Mouse (Mus musculus) MEL (cell line): Measurements from ENCODE around the gene Rhoh. TPM values are rescaled to one million over a fixed set of nuclear protein-coding genes. Genes with fewer than 3 reads are reported as not detected.

Experiments used
- DNase-seq: peaks from one replicate; pipeline ENCODE4 v3.0.0; 2011; ENCODE audit warnings: low read depth, low spot score
- H3K27ac ChIP-seq: 2 replicates; pipeline ENCODE4 v1.5.1; 2012; ENCODE audit warnings: low read depth, mild to moderate bottlenecking, control low read depth, low read length, moderate library complexity; ENCODE audit not compliant: control insufficient read depth
- H3K27me3 ChIP-seq, 2 experiments: fragments of 150-350 bp in 1 of 2; sonication (generic) in 1 of 2; 2 replicates each; pipeline ENCODE4 v1.6.1; 2012; ENCODE audit warnings: low read length in 2 of 2, mild to moderate bottlenecking in 2 of 2, improper control_type of control experiment in 1 of 2, moderate library complexity in 1 of 2; ENCODE audit not compliant: insufficient read depth in 2 of 2, control insufficient read depth in 1 of 2
- H3K36me3 ChIP-seq, 2 experiments: 2 replicates each; pipeline ENCODE4 v1.6.1; 2012 to 2014; ENCODE audit warnings: low read length in 2 of 2, improper control_type of control experiment in 1 of 2, inconsistent platforms in 1 of 2, mild to moderate bottlenecking in 1 of 2; ENCODE audit not compliant: insufficient read depth in 2 of 2, control insufficient read depth in 1 of 2
- H3K4me1 ChIP-seq, 2 experiments: fragments of 150-350 bp in 1 of 2; sonication (generic) in 1 of 2; 2 replicates each; pipeline ENCODE4 v1.6.1; 2012; ENCODE audit warnings: low read length in 2 of 2, improper control_type of control experiment in 1 of 2, mild to moderate bottlenecking in 1 of 2; ENCODE audit not compliant: insufficient read depth in 2 of 2, control insufficient read depth in 1 of 2
- H3K4me3 ChIP-seq, 2 experiments: fragments of 150-350 bp in 1 of 2; sonication (generic) in 1 of 2; 2 replicates each; pipeline ENCODE4 v1.5.1; 2012; ENCODE audit warnings: low read depth in 2 of 2, low read length in 2 of 2, mild to moderate bottlenecking in 2 of 2, moderate library complexity in 2 of 2, control low read depth in 1 of 2, improper control_type of control experiment in 1 of 2; ENCODE audit not compliant: control insufficient read depth in 1 of 2, insufficient read depth in 1 of 2
- H3K79me2 ChIP-seq: 2 replicates; pipeline ENCODE4 v1.6.1; 2012; ENCODE audit warnings: mild to moderate bottlenecking, low read length, moderate library complexity; ENCODE audit not compliant: control insufficient read depth, poor library complexity, insufficient read depth
- H3K9ac ChIP-seq: 2 replicates; pipeline ENCODE4 v1.6.1; 2012; ENCODE audit warnings: low read depth, mild to moderate bottlenecking, control low read depth, low read length, moderate library complexity; ENCODE audit not compliant: control insufficient read depth, poor library complexity, severe bottlenecking
- H3K9me3 ChIP-seq: fragments of 150-350 bp; sonication (generic); replicated peaks from 2 replicates; pipeline ENCODE4 v1.6.1; 2012; ENCODE audit warnings: mild to moderate bottlenecking, low read length, improper control_type of control experiment, moderate library complexity; ENCODE audit not compliant: insufficient read depth
- BHLHE40 ChIP-seq: IDR thresholded peaks from 2 replicates; pipeline ENCODE4 v1.6.1; 2012; ENCODE audit warnings: low read depth, mild to moderate bottlenecking, inconsistent platforms, low read length, improper control_type of control experiment, borderline replicate concordance
- CTCF ChIP-seq, 3 experiments: IDR thresholded peaks in 2 of 3; conservative IDR thresholded peaks in 1 of 3; 2 replicates each; pipeline ENCODE4 v1.5.1; 2011 to 2012; ENCODE audit warnings: low read length in 3 of 3, low read depth in 2 of 3, mild to moderate bottlenecking in 2 of 3, improper control_type of control experiment in 1 of 3, inconsistent platforms in 1 of 3, mixed read lengths in 1 of 3, moderate library complexity in 1 of 3; ENCODE audit not compliant: control insufficient read depth in 1 of 3, insufficient read depth in 1 of 3, poor library complexity in 1 of 3, severe bottlenecking in 1 of 3
- E2F4 ChIP-seq: IDR thresholded peaks from 2 replicates; pipeline ENCODE4 v1.6.1; 2011; ENCODE audit warnings: low read depth, low read length, improper control_type of control experiment, borderline replicate concordance
- ELF1 ChIP-seq: IDR thresholded peaks from 2 replicates; pipeline ENCODE4 v1.6.1; 2014; ENCODE audit warnings: low read depth, mild to moderate bottlenecking, inconsistent platforms, low read length, improper control_type of control experiment, moderate library complexity
- EP300 ChIP-seq, 2 experiments: IDR thresholded peaks; 2 replicates each; pipeline ENCODE4 v1.6.1; 2011; ENCODE audit warnings: improper control_type of control experiment in 2 of 2, low read length in 2 of 2, low read depth in 1 of 2, mild to moderate bottlenecking in 1 of 2
- ETS1 ChIP-seq: IDR thresholded peaks from 2 replicates; pipeline ENCODE4 v1.6.1; 2012; ENCODE audit warnings: low read depth, mild to moderate bottlenecking, inconsistent platforms, low read length, improper control_type of control experiment, moderate library complexity
- GATA1 ChIP-seq: IDR thresholded peaks from 2 replicates; pipeline ENCODE4 v1.6.1; 2011; ENCODE audit warnings: low read depth, low read length, improper control_type of control experiment
- HCFC1 ChIP-seq: IDR thresholded peaks from 2 replicates; pipeline ENCODE4 v1.6.1; 2012; ENCODE audit warnings: low read depth, mild to moderate bottlenecking, inconsistent platforms, low read length, improper control_type of control experiment, moderate library complexity
- JUND ChIP-seq: IDR thresholded peaks from 2 replicates; pipeline ENCODE4 v1.6.1; 2011; ENCODE audit warnings: low read depth, mild to moderate bottlenecking, improper control_type of control experiment, low read length
- MAFK ChIP-seq: IDR thresholded peaks from 2 replicates; pipeline ENCODE4 v1.6.1; 2011; ENCODE audit warnings: low read depth, mild to moderate bottlenecking, low read length, improper control_type of control experiment, borderline replicate concordance
- MYC ChIP-seq: IDR thresholded peaks from 2 replicates; pipeline ENCODE4 v1.6.1; 2011; ENCODE audit warnings: low read depth, mild to moderate bottlenecking, low read length, improper control_type of control experiment, moderate library complexity
- NELFE ChIP-seq: IDR thresholded peaks from 2 replicates; pipeline ENCODE4 v1.6.1; 2011; ENCODE audit warnings: low read depth, low read length, improper control_type of control experiment
- POLR2AphosphoS2 ChIP-seq: IDR thresholded peaks from 2 replicates; pipeline ENCODE4 v1.6.1; 2011; ENCODE audit warnings: low read length, improper control_type of control experiment
- POLR2AphosphoS5 ChIP-seq: IDR thresholded peaks from 2 replicates; pipeline ENCODE4 v1.6.1; 2012; ENCODE audit warnings: low read depth, borderline replicate concordance, mild to moderate bottlenecking, inconsistent platforms, low read length, moderate library complexity, mixed read lengths
- RCOR1 ChIP-seq: IDR thresholded peaks from 2 replicates; pipeline ENCODE4 v1.6.1; 2012; ENCODE audit warnings: low read depth, mild to moderate bottlenecking, inconsistent platforms, low read length, improper control_type of control experiment
- SIN3A ChIP-seq: IDR thresholded peaks from 2 replicates; pipeline ENCODE4 v1.6.1; 2012; ENCODE audit warnings: low read length, improper control_type of control experiment, inconsistent platforms
- TAL1 ChIP-seq: IDR thresholded peaks from 2 replicates; pipeline ENCODE4 v1.6.1; 2012; ENCODE audit warnings: mild to moderate bottlenecking, inconsistent platforms, low read length, moderate library complexity, mixed read lengths
- TBP ChIP-seq: IDR thresholded peaks from 2 replicates; pipeline ENCODE4 v1.8.0; 2011; ENCODE audit warnings: low read depth, low read length, improper control_type of control experiment
- ZC3H11A ChIP-seq: IDR thresholded peaks from 2 replicates; pipeline ENCODE4 v1.6.1; 2012; ENCODE audit warnings: low read depth, mild to moderate bottlenecking, inconsistent platforms, low read length, improper control_type of control experiment
- ZKSCAN1 ChIP-seq: IDR thresholded peaks from 2 replicates; pipeline ENCODE4 v1.6.1; 2012; ENCODE audit warnings: low read depth, mild to moderate bottlenecking, inconsistent platforms, low read length, improper control_type of control experiment, moderate library complexity
- ZMIZ1 ChIP-seq: IDR thresholded peaks from 2 replicates; pipeline ENCODE4 v1.6.1; 2012; ENCODE audit warnings: low read depth, mild to moderate bottlenecking, inconsistent platforms, low read length, improper control_type of control experiment, moderate library complexity
- polyA plus RNA-seq, 2 experiments: library from polyadenylated mRNA; stranded (reverse) in 1 of 2; unstranded in 1 of 2; fragments of >175 nt in 1 of 2; fragments of >200 nt in 1 of 2; gene quantifications; 2 replicates each; pipeline versions ENCODE4 v1.2.1 to v1.2.4; 2012; ENCODE audit warnings: low replicate concordance in 2 of 2, low read depth in 1 of 2; ENCODE audit not compliant: insufficient read length in 2 of 2, insufficient read depth in 1 of 2, missing spikeins in 1 of 2
- total RNA-seq: library from RNA; depleted of rRNA; stranded (reverse); fragments of 300-350 nt; gene quantifications from 2 replicates; pipeline ENCODE4 v1.2.3, GENCODE M21; 2012

Rhoh gene
- total and polyA plus RNA-seq, 3 experiments = 0.15 to 0.31 TPM; not detected in 1

DNA sequence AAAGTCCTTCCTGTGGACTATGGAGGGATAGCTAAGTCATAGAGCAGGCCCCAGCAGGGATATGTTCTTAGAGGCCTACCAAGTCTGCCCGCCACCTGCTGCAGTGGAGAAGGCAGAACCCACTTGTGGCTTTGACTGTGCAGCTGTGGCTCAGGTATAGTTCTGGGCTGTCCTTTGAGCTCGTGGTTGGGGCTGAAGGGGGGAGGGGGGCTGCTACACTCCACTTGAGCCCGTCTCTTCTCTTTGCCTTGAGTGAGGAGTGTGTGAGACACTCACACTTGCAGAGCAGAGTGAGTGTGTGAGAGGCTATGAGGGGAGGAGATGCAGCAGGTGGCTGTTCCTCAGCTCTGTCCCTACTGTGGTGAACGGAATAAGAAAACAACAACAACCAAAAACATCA lies 49.4 kb downstream of the Rhoh start:
- no peaks in the 10 kb centered on the region for H3K36me3 ChIP-seq
- H3K79me2 ChIP-seq = no peaks in the 10 kb centered on the region
- H3K27ac ChIP-seq = no peak overlapping the region
- no peak for TF ChIP-seq JUND
- TF ChIP-seq E2F4 = no peak
- TF ChIP-seq NELFE = no peak
- TF ChIP-seq ZKSCAN1 = no peak
- TF ChIP-seq BHLHE40 = no peak
- TF ChIP-seq SIN3A = no peak
- no peak for TF ChIP-seq MAFK
- TF ChIP-seq GATA1 = no peak
- TF ChIP-seq POLR2AphosphoS5 = no peak
- TF ChIP-seq CTCF (IDR thresholded peaks at IDR 0.05 in 2 of 3, conservative IDR thresholded peaks at IDR 0.05 in 1 of 3; ENCODE audit: control insufficient read depth in 1 of 3, insufficient read depth in 1 of 3, low read depth in 2 of 3, low read length in 3 of 3, poor library complexity in 1 of 3, severe bottlenecking in 1 of 3) = no peak
- no peak for TF ChIP-seq HCFC1
- no peak for TF ChIP-seq ELF1
- no peak for TF ChIP-seq ZC3H11A
- TF ChIP-seq EP300 (IDR thresholded peaks at IDR 0.05; ENCODE audit: low read depth in 1 of 2, low read length in 2 of 2) = no peak
- DNase-seq = no peak
- H3K9me3 ChIP-seq = no peaks in the 10 kb centered on the region
- H3K27me3 ChIP-seq = no peaks in the 10 kb centered on the region
- no peak overlapping the region for H3K9ac ChIP-seq
- peaks cover 0 to 3% of the 10 kb centered on the region in 2 experiments; a peak in 2 of 4 replicates for H3K4me1 ChIP-seq
- H3K4me3 ChIP-seq = no peak overlapping the region

- no peaks in the 10 kb centered on the region for H3K27me3 ChIP-seq
- H3K4me1 ChIP-seq = peaks cover 0 to 3% of the 10 kb centered on the region in 2 experiments; a peak in 1 of 4 replicates
- H3K79me2 ChIP-seq = no peaks in the 10 kb centered on the region
- no peak overlapping the region for H3K4me3 ChIP-seq
- DNase-seq = no peak
- H3K27ac ChIP-seq = no peak overlapping the region
- no peak overlapping the region for H3K9ac ChIP-seq
- no peaks in the 10 kb centered on the region for H3K36me3 ChIP-seq
- H3K9me3 ChIP-seq = no peaks in the 10 kb centered on the region
- no peak for TF ChIP-seq TBP
- TF ChIP-seq MYC = no peak
- TF ChIP-seq NELFE = no peak
- no peak for TF ChIP-seq TAL1
- TF ChIP-seq RCOR1 = no peak
- no peak for TF ChIP-seq POLR2AphosphoS2
- TF ChIP-seq POLR2AphosphoS5 = no peak
- no peak for TF ChIP-seq ZMIZ1
- no peak for TF ChIP-seq ETS1
- TF ChIP-seq, all 39 proteins: peak for 0
These were observed 50.7 kb downstream of the Rhoh start for GRCm38 (mm10) chr5:65911676-65912075.
